Mouse (Mus musculus): ENCODE measurements around the gene Rundc3a.
"Not testable (repeated sequence)": the region's sequence is repeated elsewhere in the genome, so short reads cannot be mapped to it uniquely, and the experiment has no call there.

Gene Rundc3a

GRCm38 (mm10) chr11:102408344-102408876 is 15.2 kb downstream of the Rundc3a start:
- peak; percentile 86 to 93 for DNase-seq (ENCODE audit: low spot score in 2 of 2)

- no peak for DNase-seq (ENCODE audit: low spot score in 2 of 2)
These were observed 15.9 kb downstream of the Rundc3a start for GRCm38 (mm10) chr11:102408888-102409794.

- no peak for DNase-seq (ENCODE audit: low spot score in 2 of 2)
These were observed 16.7 kb downstream of the Rundc3a start for GRCm38 (mm10) chr11:102409795-102410330.

GRCm38 (mm10) chr11:102410345-102410744 is 17.1 kb downstream of the Rundc3a start:
- DNase-seq (ENCODE audit: low spot score in 2 of 2), result not testable (repeated sequence)

GRCm38 (mm10) chr11:102411061-102411460 is 17.9 kb downstream of the Rundc3a start:
- no peak for DNase-seq (ENCODE audit: low spot score in 2 of 2)

- DNase-seq (ENCODE audit: low spot score in 2 of 2), result peak; percentile 84 to 91
These were observed 18.5 kb downstream of the Rundc3a start for GRCm38 (mm10) chr11:102411704-102412103.

- no peak for DNase-seq (ENCODE audit: low spot score in 2 of 2)
These were observed 19.9 kb downstream of the Rundc3a start for GRCm38 (mm10) chr11:102413059-102413458.

GRCm38 (mm10) chr11:102415034-102415802 is 22.0 kb downstream of the Rundc3a start:
- no peak for DNase-seq (ENCODE audit: low spot score in 2 of 2)

GRCm38 (mm10) chr11:102417160-102417559 is 24.0 kb downstream of the Rundc3a start:
- no peak for DNase-seq (ENCODE audit: low spot score in 2 of 2)

GRCm38 (mm10) chr11:102418887-102419286 is 25.7 kb downstream of the Rundc3a start:
- no peak for DNase-seq (ENCODE audit: low spot score in 2 of 2)

GRCm38 (mm10) chr11:102421559-102421958 is 28.4 kb downstream of the Rundc3a start:
- no peak for DNase-seq (ENCODE audit: low spot score in 2 of 2)

- no peak for DNase-seq (ENCODE audit: low spot score in 2 of 2)
These were observed 31.5 kb downstream of the Rundc3a start for GRCm38 (mm10) chr11:102424666-102425065.

GRCm38 (mm10) chr11:102425555-102426316 is 32.5 kb downstream of the Rundc3a start:
- DNase-seq (ENCODE audit: low spot score in 2 of 2), result no peak

- no peak for DNase-seq (ENCODE audit: low spot score in 2 of 2)
These were observed 35.9 kb downstream of the Rundc3a start for GRCm38 (mm10) chr11:102428981-102429540.

- DNase-seq (ENCODE audit: low spot score in 2 of 2), result no peak
These were observed 36.3 kb downstream of the Rundc3a start for GRCm38 (mm10) chr11:102429551-102429950.

- peak; percentile 70 to 74 for DNase-seq (ENCODE audit: low spot score in 2 of 2)
These were observed 37.2 kb downstream of the Rundc3a start, which contains the start of gene Grn for GRCm38 (mm10) chr11:102430121-102431017. Gene Grn (plus strand): TSS chr11:102430315.

- DNase-seq (ENCODE audit: low spot score in 2 of 2), result peak in 1 of 2 experiments; percentile 75
These were observed 37.9 kb downstream of the Rundc3a start for GRCm38 (mm10) chr11:102431018-102431645.

GRCm38 (mm10) chr11:102431728-102432114 is 38.5 kb downstream of the Rundc3a start:
- DNase-seq (ENCODE audit: low spot score in 2 of 2), result no peak

GRCm38 (mm10) chr11:102432115-102432843 is 39.1 kb downstream of the Rundc3a start:
- DNase-seq (ENCODE audit: low spot score in 2 of 2), result no peak

Data from frontal cortex, postnatal 25 days (tissue).